Mouse (Mus musculus) mature B cell (primary cell): ENCODE measurements at regions not wholly inside any gene's neighbourhood (a gene's known extent, or its start where the extent isn't known, plus 50 kb on each side); places are given as distances from the start of the nearest gene placed in this dataset.

Experiments
- in situ Hi-C: fragments of 300-500 bp; cut with MboI; formaldehyde crosslinking; loops from 2 replicates; pipeline ENCODE4 v1.14.3; 2019

DNA sequence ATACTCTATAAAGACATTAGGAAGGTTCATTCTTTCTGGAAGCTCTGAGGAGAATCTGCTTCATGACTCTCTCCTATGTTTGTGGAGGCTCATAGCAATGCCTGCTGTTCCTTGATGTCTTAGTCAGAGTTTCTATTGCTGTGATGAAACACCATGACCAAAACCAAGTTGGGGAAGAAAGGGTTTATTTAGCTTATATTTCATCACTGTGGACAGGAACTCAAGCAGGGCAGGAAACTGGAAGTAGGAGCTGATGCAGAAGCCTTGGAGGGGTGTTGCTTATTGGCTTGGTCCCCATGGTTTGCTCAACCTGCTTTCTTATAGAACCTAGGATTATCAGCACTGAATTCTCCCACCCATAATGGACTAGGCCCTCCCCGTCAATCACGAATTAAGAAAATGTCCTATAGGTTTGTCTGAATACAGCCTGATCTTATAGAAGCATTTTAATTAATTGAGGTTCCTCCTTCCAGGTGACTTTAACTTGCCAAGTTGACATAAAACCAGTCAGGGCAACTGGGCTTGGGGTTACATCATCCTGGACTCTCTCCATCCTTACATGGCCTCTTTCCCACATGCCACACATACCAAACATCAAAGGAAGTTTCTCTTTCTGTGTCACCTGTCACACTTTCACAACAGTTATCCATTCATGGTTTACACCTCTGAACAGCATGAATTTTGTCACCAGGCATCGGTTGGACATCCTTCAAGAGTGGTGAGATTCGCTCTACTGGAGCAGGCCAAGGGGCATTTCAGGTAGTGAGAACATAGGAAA, 85.3 kb upstream of the Serp2 start:
- in situ Hi-C loops: no loop called here

- in situ Hi-C loops: no loop called here
Measured at GRCm38 (mm10) chr14:76633170-76633569, 76.5 kb upstream of the Serp2 start.

DNA sequence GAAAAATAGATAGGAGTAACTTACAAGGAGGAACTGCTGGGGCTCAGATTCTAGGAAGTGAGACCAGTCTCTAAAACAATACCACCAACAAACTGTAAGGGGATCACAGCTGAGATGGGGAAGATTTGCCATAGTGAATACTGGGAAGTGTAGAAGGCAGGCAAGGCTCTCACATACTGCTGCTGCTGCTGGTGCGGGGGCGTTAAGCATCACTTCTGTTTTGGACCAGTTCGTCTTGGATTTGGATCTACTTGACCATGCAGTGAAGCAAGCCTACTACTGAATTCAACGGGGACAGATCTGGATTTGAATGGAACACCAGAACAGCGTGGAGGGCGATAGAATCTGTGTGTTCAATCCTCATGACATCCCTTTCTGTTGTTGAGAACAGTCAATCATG, 76.1 kb upstream of the Serp2 start:
- in situ Hi-C loops: no loop called here

DNA sequence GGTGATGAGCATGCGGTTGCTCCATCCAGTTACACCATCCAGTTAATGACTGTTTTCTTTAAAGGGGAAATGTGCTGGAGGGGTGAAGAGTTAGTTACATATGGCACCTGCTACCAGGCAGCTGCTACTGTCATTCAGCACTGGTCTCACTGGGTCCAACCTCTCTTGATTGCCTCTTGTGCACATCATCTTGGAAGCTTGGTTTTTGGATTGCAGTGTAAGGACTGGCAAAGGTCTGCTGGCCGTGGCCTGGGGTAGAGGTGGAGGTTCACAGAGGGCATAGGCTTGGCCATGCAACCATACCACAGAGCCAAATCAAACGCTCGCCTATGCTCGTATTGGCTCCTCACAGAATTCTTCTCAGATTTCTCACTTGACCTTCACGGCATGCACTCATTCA, 75.1 kb upstream of the Serp2 start:
- in situ Hi-C loops: no loop called here

- in situ Hi-C loops: no loop called here
Measured at GRCm38 (mm10) chr14:76631181-76631580, 74.5 kb upstream of the Serp2 start.

DNA sequence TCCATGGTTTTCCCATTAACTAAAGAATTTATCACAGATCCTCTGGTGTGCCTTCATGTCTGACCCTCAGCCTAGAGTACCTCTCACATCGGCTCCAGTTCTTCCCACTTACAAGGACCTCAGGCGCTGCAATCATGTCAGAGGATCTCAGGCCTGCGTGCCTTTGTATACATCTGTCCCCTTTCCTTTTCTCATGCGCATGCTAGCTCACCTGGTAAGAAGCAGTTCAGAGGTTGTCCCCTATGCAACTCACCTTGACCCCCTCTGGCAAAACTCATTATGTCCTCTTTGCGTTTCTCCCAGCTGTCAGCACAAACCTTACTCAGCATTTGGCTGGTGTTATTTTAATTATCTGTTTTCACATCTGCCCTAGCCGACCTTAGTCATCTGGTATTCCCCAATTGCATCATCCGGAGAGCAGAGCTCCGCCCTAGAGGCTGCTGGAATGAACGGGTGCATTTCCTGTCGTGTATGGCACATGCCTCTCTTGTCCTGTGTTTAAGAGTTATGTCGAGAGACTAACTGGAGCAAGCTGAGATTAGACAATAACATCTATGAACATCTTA, 73.3 kb upstream of the Serp2 start:
- in situ Hi-C loops: no loop called here

GRCm38 (mm10) chr14:76628182-76628892, 71.6 kb upstream of the Serp2 start:
- in situ Hi-C loops: no loop called here

- in situ Hi-C loops: no loop called here
Measured at GRCm38 (mm10) chr14:76625589-76626368, 69.1 kb upstream of the Serp2 start.

GRCm38 (mm10) chr14:76624626-76625378, 68.1 kb upstream of the Serp2 start:
- in situ Hi-C loops: no loop called here

DNA sequence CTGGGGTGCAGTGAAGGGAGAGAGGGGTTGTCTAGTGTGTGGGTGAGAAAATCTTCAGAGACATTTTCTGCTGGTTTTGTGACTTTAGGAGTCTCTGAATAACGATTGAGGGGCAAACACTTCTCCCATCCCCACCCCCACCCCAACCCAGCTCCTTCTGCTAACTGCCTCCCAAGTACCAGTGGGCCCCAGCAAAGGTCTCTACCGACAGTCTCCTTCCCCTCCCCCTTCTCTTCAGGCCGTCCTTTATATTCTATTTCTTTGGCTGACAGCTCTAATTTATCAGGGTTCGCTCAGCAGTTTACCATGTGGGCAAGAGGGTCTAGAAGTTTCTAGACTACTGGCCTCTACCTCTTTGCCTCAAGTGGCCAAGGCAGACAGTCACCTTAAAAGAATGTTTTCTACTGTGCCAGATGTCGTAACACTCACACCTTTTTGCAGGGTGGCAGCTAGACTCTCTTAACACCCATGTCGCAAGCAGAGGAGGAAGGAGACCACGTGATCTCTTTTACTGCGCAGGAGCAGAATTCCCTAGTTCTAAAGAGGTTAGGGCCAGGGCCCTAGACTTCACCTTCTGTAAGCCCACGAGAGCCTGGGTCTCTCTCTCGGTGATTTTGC, 66.8 kb upstream of the Serp2 start:
- in situ Hi-C loops: no loop called here

DNA sequence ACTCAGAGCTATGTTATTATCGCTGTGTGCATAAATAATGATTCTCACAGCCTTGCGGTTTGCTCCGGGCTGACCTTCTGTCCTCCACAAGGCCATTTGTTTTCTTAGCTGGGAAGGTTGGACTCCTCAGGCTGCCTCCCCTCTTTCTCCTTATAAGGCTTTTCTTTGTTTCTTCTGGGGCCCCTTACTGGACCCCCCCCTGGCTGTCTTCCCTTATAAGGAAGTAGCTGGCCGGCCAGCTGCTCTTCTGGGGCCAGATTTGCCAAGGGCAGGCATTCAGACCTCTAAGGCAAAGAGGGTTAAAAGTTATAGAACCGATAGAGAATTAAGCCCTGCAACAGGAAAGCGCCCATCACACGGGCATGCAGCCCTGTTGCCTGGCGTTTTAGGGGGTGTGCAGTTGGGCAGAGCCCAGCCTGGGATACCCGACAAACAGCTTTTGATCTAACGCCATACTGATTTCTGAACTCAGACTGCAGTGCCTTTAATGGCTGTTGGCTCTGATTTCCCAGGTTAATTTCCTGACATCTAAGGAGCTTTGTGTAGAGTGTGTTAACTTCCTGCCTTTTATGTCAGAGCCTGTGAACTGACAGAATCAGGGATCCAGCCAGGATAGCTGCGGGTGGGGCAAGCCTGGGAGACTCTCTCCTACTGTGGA, 66.1 kb upstream of the Serp2 start:
- in situ Hi-C loops: no loop called here

GRCm38 (mm10) chr14:76619038-76619409, 62.3 kb upstream of the Serp2 start:
- in situ Hi-C loops: no loop called here

GRCm38 (mm10) chr14:76618331-76619037, 61.8 kb upstream of the Serp2 start:
- in situ Hi-C loops: no loop called here

DNA sequence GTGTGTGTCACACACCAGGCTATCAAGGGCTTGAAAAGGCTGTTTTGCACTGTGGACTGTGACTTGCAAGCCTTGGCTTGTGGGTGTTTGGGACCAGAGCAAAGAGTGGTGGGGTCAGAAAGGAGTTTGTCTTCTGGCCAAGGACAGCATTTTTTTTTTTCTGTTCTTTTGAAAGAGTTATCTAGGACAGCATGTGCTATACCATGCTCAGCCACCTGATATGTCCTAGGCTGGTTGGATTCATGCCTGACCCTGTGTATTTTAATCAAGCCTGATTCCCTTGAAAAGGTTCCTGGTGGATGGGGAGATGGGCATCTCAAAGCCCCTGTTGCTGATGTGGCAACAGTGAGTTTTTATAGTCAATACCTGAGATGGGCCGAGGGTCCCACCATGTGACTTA, 61.2 kb upstream of the Serp2 start:
- in situ Hi-C loops: no loop called here

DNA sequence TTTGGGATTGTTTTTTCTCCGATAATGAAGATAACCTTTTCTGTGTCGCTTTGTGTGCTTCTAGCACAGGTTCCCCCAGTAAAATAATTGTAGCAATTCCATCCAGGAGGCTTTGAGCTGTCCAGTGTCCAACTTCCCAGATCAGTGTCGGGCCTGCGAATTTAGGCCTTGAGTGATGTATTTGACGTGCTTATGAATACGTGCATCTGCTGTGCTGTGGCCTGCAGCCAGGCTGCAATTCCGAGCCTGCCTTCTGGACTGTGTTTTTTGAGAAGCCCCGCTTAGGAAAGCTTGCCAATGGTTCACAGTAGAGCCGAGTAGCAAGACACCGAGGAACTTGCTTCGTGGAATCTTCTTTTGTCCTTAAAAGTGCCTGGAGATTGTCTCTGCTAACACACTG, 60.8 kb upstream of the Serp2 start:
- in situ Hi-C loops: no loop called here

DNA sequence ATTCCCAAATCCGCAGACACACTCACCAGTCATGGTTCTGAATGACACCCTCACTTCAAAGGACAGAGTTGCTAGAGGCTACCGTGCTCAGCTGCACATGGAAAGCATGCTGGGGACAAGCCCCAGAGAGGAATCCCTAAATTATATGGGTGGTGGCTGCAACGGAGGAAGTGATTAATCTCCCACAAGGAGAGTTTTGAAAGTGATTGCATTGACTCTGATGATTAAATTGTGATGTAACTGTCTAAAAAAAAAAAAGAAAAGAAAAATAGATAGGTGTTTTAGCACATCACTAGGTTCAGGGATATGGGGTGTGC, 59.6 kb upstream of the Serp2 start:
- in situ Hi-C loops: no loop called here

DNA sequence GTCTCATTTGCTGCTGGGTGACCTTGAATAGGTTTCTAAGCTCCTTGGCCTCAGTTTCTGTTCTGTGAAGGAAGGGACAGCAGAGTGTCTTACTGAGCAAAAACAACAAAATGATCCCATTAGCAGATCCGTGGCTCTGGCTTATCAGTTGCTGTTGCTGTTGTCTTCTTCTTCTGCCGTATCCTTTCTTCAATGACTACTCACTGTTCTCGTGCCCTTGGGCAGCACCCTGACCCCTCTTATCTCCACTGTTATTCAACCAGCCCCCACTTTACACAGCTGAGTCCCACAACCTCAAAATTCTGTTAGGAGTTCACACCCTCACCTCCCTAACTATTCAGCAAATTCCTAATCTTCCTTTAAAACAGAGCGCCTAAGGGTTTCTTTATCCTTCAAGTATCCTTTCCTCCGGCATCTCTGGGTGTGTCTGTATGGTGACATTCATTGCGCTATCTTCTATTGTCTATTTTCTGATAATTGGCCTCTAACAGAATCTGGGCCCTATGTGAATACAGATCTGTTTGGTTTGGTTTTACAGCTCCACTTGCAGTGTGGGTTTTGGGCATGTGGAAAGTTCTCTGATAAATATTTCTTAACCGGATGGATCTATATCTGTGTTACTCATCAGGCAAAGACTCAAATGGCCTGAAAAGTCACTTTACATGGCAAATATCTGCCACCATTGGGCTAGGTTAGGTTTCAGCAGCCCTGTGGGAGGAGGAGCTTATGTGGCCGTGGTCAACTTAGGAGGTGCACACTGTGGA, 59.1 kb upstream of the Serp2 start:
- in situ Hi-C loops: no loop called here

- in situ Hi-C loops: no loop called here
Measured at GRCm38 (mm10) chr14:76615182-76615581, 58.5 kb upstream of the Serp2 start.

GRCm38 (mm10) chr14:76614682-76615081, 58.0 kb upstream of the Serp2 start:
- in situ Hi-C loops: no loop called here

- in situ Hi-C loops: no loop called here
Measured at GRCm38 (mm10) chr14:76613604-76614003, 56.9 kb upstream of the Serp2 start.
